Mouse (Mus musculus) lung, embryonic 16.5 days (tissue): ENCODE data around the gene Fbxl17. TPM values are rescaled to one million over a fixed set of nuclear protein-coding genes. Genes with fewer than 3 reads are reported as not detected.

Source experiments
- ATAC-seq: fragments of 200-750 bp; cut with Nextera tagmentation; 2 replicates; pipeline ENCODE4 v1.8.0; 2017; ENCODE audit warnings: low read depth, mild to moderate bottlenecking, moderate library complexity
- H3K27ac ChIP-seq: fragments of 300-500 bp; sonication (generic); 2 replicates; pipeline ENCODE4 v1.5.1; 2014; ENCODE audit warnings: mild to moderate bottlenecking, control low read depth, low read length
- H3K27me3 ChIP-seq: fragments of 300-500 bp; sonication (generic); 2 replicates; pipeline ENCODE4 v1.6.1; 2014; ENCODE audit warnings: low read depth, low read length, mixed read lengths; ENCODE audit not compliant: control insufficient read depth, insufficient read depth
- H3K36me3 ChIP-seq: fragments of 300-500 bp; sonication (generic); 2 replicates; pipeline ENCODE4 v1.6.1; 2014; ENCODE audit warnings: low read length; ENCODE audit not compliant: control insufficient read depth, insufficient read depth
- H3K4me1 ChIP-seq: fragments of 300-500 bp; sonication (generic); replicated peaks from 2 replicates; pipeline ENCODE4 v1.6.1; 2014; ENCODE audit warnings: low read length, mixed read lengths; ENCODE audit not compliant: control insufficient read depth, insufficient read depth
- H3K4me2 ChIP-seq: fragments of 300-500 bp; sonication (generic); 2 replicates; pipeline ENCODE4 v1.6.1; 2014; ENCODE audit warnings: low read depth, low read length, control low read depth
- H3K4me3 ChIP-seq: fragments of 300-500 bp; sonication (generic); 2 replicates; pipeline ENCODE4 v1.5.1; 2014; ENCODE audit warnings: mild to moderate bottlenecking, low read length, control low read depth
- H3K9ac ChIP-seq: fragments of 300-500 bp; sonication (generic); 2 replicates; pipeline ENCODE4 v1.6.1; 2014; ENCODE audit warnings: low read length, control low read depth
- H3K9me3 ChIP-seq: fragments of 300-500 bp; sonication (generic); 2 replicates; pipeline ENCODE4 v1.6.1; 2016; ENCODE audit warnings: low read length; ENCODE audit not compliant: control insufficient read depth
- WGBS: fragments of 180-500 bp; shearing (Covaris S2); extraction: QIAGEN DNeasy Blood & Tissue Kit; methylation state at CpG from one replicate; pipeline ENCODE4 v1.1.7; 2014; 5-methylcytosine and 5-hydroxymethylcytosine counted together
- polyA plus RNA-seq: library from polyadenylated mRNA; unstranded; fragments of >200 nt; fragmentation: Nextera tagmentation; extraction: Ambion mirVana; gene quantifications from 2 replicates; pipeline ENCODE4 v1.2.1, GENCODE M21; 2015

Fbxl17 gene
- polyA plus RNA-seq, 1 experiment from 2014 or later: 3.8 TPM

GRCm38 (mm10) chr17:63110211-63110755 lies 389.5 kb downstream of the Fbxl17 start:
- WGBS: 84% methylated on average over 7 of the region's 7 CpGs
- Histone ChIP-seq H3K4me3 (no peak overlapping the region), H3K9ac (no peak overlapping the region), H3K27me3 (no peaks in the 10 kb centered on the region), H3K4me2 (no peak overlapping the region), H3K9me3 (no peaks in the 10 kb centered on the region), H3K27ac (no peak overlapping the region), H3K4me1 (no peaks in the 10 kb centered on the region), H3K36me3 (no peaks in the 10 kb centered on the region)
- no peak for ATAC-seq

GRCm38 (mm10) chr17:63108035-63108434 lies 391.8 kb downstream of the Fbxl17 start:
- Histone ChIP-seq H3K27me3 (no peaks in the 10 kb centered on the region), H3K36me3 (no peaks in the 10 kb centered on the region), H3K9ac (no peak overlapping the region; the same call in 1 of the 2 replicates), H3K4me1 (no peaks in the 10 kb centered on the region), H3K9me3 (no peaks in the 10 kb centered on the region), H3K4me2 (no peak overlapping the region), H3K4me3 (no peak overlapping the region), H3K27ac (no peak overlapping the region)
- ATAC-seq: no peak
- WGBS: 86% methylated on average over 5 of the region's 5 CpGs

GRCm38 (mm10) chr17:63107515-63107914 lies 392.3 kb downstream of the Fbxl17 start:
- Histone ChIP-seq H3K4me1 (no peaks in the 10 kb centered on the region), H3K4me2 (no peak overlapping the region), H3K36me3 (no peaks in the 10 kb centered on the region), H3K27me3 (no peaks in the 10 kb centered on the region), H3K4me3 (no peak overlapping the region), H3K9me3 (no peaks in the 10 kb centered on the region), H3K27ac (no peak overlapping the region), H3K9ac (no peak overlapping the region)
- no peak for ATAC-seq
- 86% methylated on average over 4 of the region's 4 CpGs for WGBS

GRCm38 (mm10) chr17:63095553-63095952 lies 404.3 kb downstream of the Fbxl17 start:
- Histone ChIP-seq H3K9ac (no peak overlapping the region), H3K4me3 (no peak overlapping the region), H3K27ac (no peak overlapping the region), H3K36me3 (no peaks in the 10 kb centered on the region), H3K4me1 (0 out of 2 replicates have a peak, but pooled peaks cover 2% of the 10 kb centered on the region), H3K27me3 (no peaks in the 10 kb centered on the region), H3K4me2 (no peak overlapping the region), H3K9me3 (no peaks in the 10 kb centered on the region; the same call in 1 of the 2 replicates)
- 56% methylated on average over 2 of the region's 2 CpGs for WGBS
- ATAC-seq: no peak

GRCm38 (mm10) chr17:63095017-63095416 lies 404.8 kb downstream of the Fbxl17 start:
- no peak for ATAC-seq
- Histone ChIP-seq H3K27me3 (no peaks in the 10 kb centered on the region), H3K9me3 (no peaks in the 10 kb centered on the region; the same call in 1 of the 2 replicates), H3K36me3 (no peaks in the 10 kb centered on the region), H3K4me1 (0 out of 2 replicates have a peak, but pooled peaks cover 2% of the 10 kb centered on the region), H3K27ac (no peak overlapping the region), H3K9ac (no peak overlapping the region), H3K4me3 (no peak overlapping the region), H3K4me2 (no peak overlapping the region)
- 56% methylated on average over 4 of the region's 4 CpGs for WGBS

- no peaks in the 10 kb centered on the region; the same call in 1 of the 2 replicates for H3K9me3 ChIP-seq
- no peaks in the 10 kb centered on the region for H3K36me3 ChIP-seq
- no peaks in the 10 kb centered on the region for H3K27me3 ChIP-seq
- no peak overlapping the region for H3K4me3 ChIP-seq
- H3K27ac ChIP-seq: no peak overlapping the region
- WGBS: 63% methylated on average over 4 of the region's 4 CpGs
- H3K9ac ChIP-seq: no peak overlapping the region
- no peaks in the 10 kb centered on the region for H3K4me1 ChIP-seq
- ATAC-seq: no peak
- H3K4me2 ChIP-seq: no peak overlapping the region
These were observed 406.6 kb downstream of the Fbxl17 start for GRCm38 (mm10) chr17:63093184-63093583.

GRCm38 (mm10) chr17:63092774-63093173 lies 407.0 kb downstream of the Fbxl17 start:
- no peak for ATAC-seq
- WGBS: 73% methylated on average over 6 of the region's 6 CpGs
- no peaks in the 10 kb centered on the region; the same call in 1 of the 2 replicates for H3K9me3 ChIP-seq
- no peak overlapping the region for H3K27ac ChIP-seq
- no peaks in the 10 kb centered on the region for H3K4me1 ChIP-seq
- no peak overlapping the region for H3K4me2 ChIP-seq
- H3K27me3 ChIP-seq: no peaks in the 10 kb centered on the region
- H3K9ac ChIP-seq: no peak overlapping the region
- no peaks in the 10 kb centered on the region for H3K36me3 ChIP-seq
- no peak overlapping the region for H3K4me3 ChIP-seq

GRCm38 (mm10) chr17:63090112-63090511 lies 409.7 kb downstream of the Fbxl17 start:
- no peak overlapping the region for H3K4me3 ChIP-seq

GRCm38 (mm10) chr17:63087265-63087664 lies 412.6 kb downstream of the Fbxl17 start:
- no peaks in the 10 kb centered on the region for H3K27me3 ChIP-seq
- H3K4me1 ChIP-seq: peaks cover 3% of the 10 kb centered on the region
- no peaks in the 10 kb centered on the region for H3K9me3 ChIP-seq
- H3K4me2 ChIP-seq: no peak overlapping the region
- H3K36me3 ChIP-seq: no peaks in the 10 kb centered on the region
- no peak overlapping the region for H3K27ac ChIP-seq
- H3K9ac ChIP-seq: no peak overlapping the region
- no peak for ATAC-seq
- 56% methylated on average over 10 of the region's 10 CpGs for WGBS
- no peak overlapping the region for H3K4me3 ChIP-seq

More at GRCm38 (mm10) chr17:63090112-63090511, 409.7 kb downstream of the Fbxl17 start:
- 79% methylated on average over 3 of the region's 3 CpGs for WGBS
- Histone ChIP-seq H3K9ac (no peak overlapping the region), H3K27ac (no peak overlapping the region), H3K27me3 (no peaks in the 10 kb centered on the region), H3K9me3 (no peaks in the 10 kb centered on the region), H3K36me3 (no peaks in the 10 kb centered on the region), H3K4me2 (no peak overlapping the region), H3K4me1 (peaks cover 3% of the 10 kb centered on the region)
- ATAC-seq: no peak
